Mouse (Mus musculus) myocyte (in vitro differentiated cells): ENCODE data around the gene Pde4a.

Experiments used
- E2F4 ChIP-seq: IDR thresholded peaks from one replicate; pipeline ENCODE4 v1.6.1; 2011; ENCODE audit warnings: mild to moderate bottlenecking, control low read depth, moderate library complexity; ENCODE audit not compliant: insufficient read depth
- MAX ChIP-seq: IDR thresholded peaks from one replicate; pipeline ENCODE4 v1.6.1; 2011; ENCODE audit warnings: low read depth, mild to moderate bottlenecking, control low read depth
- MYOG ChIP-seq, 3 experiments: IDR thresholded peaks; one replicate each; pipeline ENCODE4 v1.6.1; 2011; ENCODE audit warnings: control low read depth in 2 of 3, low read depth in 2 of 3, mild to moderate bottlenecking in 2 of 3; ENCODE audit not compliant: insufficient read length in 2 of 3, control insufficient read depth in 1 of 3, insufficient read depth in 1 of 3
- POLR2A ChIP-seq: IDR thresholded peaks from one replicate; pipeline ENCODE4 v1.6.1; 2011; ENCODE audit warnings: low read depth, mild to moderate bottlenecking, control low read depth, moderate library complexity; ENCODE audit not compliant: insufficient read length
- POLR2AphosphoS2 ChIP-seq: IDR thresholded peaks from one replicate; pipeline ENCODE4 v1.6.1; 2011; ENCODE audit warnings: low read depth, control low read depth; ENCODE audit not compliant: insufficient read length
- TCF12 ChIP-seq: IDR thresholded peaks from one replicate; pipeline ENCODE4 v1.6.1; 2011; ENCODE audit warnings: mild to moderate bottlenecking, control low read depth; ENCODE audit not compliant: poor library complexity, insufficient read depth, severe bottlenecking

DNA sequence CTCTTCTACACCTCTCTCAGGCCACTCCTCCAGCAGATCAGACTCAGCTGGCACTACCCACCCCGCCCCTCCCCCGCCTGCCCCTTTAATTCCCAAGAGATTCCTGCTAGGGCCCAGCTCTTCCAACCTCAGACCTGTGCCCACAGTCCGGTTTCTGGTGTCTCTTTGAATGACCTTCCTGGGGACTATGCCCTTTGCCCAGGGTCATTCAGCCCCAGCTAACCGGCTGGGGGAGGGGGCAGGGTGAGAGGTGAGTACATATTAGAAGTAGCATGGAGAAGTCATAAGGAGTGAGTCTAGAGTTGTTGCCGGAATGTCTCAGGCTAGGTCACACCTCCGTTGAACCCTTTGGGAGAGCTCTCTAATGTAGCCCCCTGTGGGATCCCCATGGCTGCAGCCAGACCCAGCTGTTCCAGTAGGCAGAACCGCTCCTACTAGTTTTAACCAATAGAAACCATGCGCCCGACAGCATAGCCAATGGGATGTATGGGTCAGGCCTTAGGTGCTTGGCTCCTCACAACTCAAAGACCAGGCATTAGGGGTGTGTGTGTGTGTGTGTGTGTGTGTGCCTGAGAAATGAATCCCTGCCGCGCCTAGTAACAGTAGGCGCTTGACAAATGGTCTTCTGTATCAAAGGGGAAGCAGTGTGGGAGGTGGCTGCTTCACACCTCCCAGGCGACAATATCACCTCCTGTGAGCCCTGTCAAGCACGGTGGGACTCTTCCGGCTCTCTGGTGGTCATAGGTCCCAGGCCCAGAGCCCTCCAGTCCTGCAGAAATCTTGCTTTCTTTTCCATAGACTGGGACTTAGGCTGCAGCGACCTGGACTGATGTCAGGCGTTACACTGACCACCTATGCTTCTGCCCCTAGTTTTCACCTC lies 84.4 kb downstream of the Pde4a start:
- TF ChIP-seq TCF12, result no peak
- TF ChIP-seq POLR2AphosphoS2, result no peak
- TF ChIP-seq POLR2A, result no peak
- TF ChIP-seq MYOG (IDR thresholded peaks at IDR 0.05; ENCODE audit: control insufficient read depth in 1 of 3, insufficient read depth in 1 of 3, insufficient read length in 2 of 3, low read depth in 2 of 3), result peak in 1 of 3 experiments; percentile 24
- no peak for TF ChIP-seq E2F4
- no peak for TF ChIP-seq MAX
